Mouse (Mus musculus) gastrocnemius, postnatal 25 days (tissue): ENCODE results near the gene Trip13. TPM values are rescaled to one million over a fixed set of nuclear protein-coding genes. Genes with fewer than 3 reads are reported as not detected.

ENCODE experiments used
- DNase-seq: peaks from one replicate; pipeline ENCODE4 v3.0.0; 2022
- microRNA-seq, 2 experiments: library from miRNA; unstranded; fragments of <30 nt; microRNA quantifications; one replicate each; pipeline ENCODE4 v1.2.0; 2021; ENCODE audit warnings: borderline replicate concordance in 2 of 2
- total RNA-seq, 2 experiments: library from RNA; stranded (reverse); gene quantifications; 1 replicate in 1 of 2; 2 replicates in 1 of 2; pipeline ENCODE4 v1.2.3; 2021

Trip13 gene
- total RNA-seq, 2 experiments from 2014 or later = 0.15 TPM; not detected in 1

- no peak for DNase-seq
Measured at GRCm38 (mm10) chr13:73886601-73887000, 51.0 kb downstream of the Trip13 start.

- no peak for DNase-seq
Measured at GRCm38 (mm10) chr13:73886066-73886465, 51.5 kb downstream of the Trip13 start.

DNA sequence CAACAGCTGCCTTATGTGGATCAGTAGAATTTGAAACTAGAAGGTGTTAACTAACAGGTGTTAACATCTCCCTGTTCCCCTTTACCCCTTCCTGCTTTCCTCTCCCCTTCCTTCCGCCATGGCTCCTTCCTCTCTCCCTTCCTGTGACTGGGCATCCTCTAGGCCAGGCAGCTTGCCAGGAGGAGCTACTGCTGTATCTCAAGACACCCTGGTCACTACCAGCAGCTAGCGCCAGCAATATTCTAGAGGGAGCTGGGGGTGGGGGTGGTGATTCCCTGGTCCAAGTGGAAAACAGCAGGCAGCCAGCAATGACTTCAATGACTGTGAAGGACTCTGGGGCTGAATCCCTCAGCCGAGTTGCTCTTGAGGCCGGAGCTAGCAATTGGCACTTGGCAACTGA, 51.9 kb downstream of the Trip13 start:
- no peak for DNase-seq

DNA sequence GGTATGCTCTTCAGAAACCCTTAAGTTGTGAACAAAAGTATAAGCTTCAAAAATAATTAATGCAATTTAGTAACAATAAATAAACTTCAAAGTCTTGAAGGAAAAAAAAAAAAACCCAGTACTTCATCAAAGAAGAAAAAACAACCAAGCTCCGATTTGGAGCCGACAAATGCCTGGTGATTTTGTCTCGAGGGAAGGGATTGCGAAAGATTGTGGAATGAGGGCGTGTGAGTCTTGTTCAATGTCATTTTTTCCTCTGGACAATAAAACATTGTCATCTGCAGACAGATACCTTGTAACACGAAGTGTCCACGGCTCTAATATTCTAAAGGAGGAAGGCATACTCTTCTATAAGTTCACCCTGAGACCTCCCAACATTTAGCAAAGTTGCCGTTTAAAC, 56.2 kb downstream of the Trip13 start:
- DNase-seq = no peak

- DNase-seq = no peak
Measured at GRCm38 (mm10) chr13:73879824-73880223, 57.8 kb downstream of the Trip13 start.

GRCm38 (mm10) chr13:73872159-73872558, 65.4 kb downstream of the Trip13 start:
- DNase-seq = no peak

Small RNA genes within 50 kb of the gene (microRNA-seq; reads per million reads assigned to microRNA genes)
- gene Gm25197 = 0 reads per million in 2 experiments

Other genes with a start within 250 kb of the Trip13 start
- gene Slc6a19, start 232.9 kb downstream of the Trip13 start, total RNA-seq = under 1 TPM in 1 of 2 experiments, not detected in 1; 0.70 TPM
- gene Slc12a7, start 204.7 kb downstream of the Trip13 start, total RNA-seq = 1 to 10 TPM; 3.6 to 8.0 TPM
- 1 to 10 TPM; 1.0 to 2.3 TPM for gene Nkd2, start 90.2 kb downstream of the Trip13 start, total RNA-seq
- gene Brd9, start within 50 bp of the Trip13 start, total RNA-seq = 10 to 100 TPM in 1 of 2 experiments, 1 to 10 TPM in 1; 9.6 to 10.7 TPM
- not detected for gene Zdhhc11, start 26.1 kb upstream of the Trip13 start, total RNA-seq
- 1 to 10 TPM; 5.2 to 5.8 TPM for gene Tppp, start 71.6 kb upstream of the Trip13 start, total RNA-seq
- under 1 TPM; 0.51 to 0.61 TPM for gene Cep72, start 124.5 kb upstream of the Trip13 start, total RNA-seq
- under 1 TPM; 0.13 to 0.32 TPM for gene Slc9a3, start 183.7 kb upstream of the Trip13 start, total RNA-seq